Mouse (Mus musculus): ENCODE results near the gene Olfr850.

Gene Olfr850

DNA sequence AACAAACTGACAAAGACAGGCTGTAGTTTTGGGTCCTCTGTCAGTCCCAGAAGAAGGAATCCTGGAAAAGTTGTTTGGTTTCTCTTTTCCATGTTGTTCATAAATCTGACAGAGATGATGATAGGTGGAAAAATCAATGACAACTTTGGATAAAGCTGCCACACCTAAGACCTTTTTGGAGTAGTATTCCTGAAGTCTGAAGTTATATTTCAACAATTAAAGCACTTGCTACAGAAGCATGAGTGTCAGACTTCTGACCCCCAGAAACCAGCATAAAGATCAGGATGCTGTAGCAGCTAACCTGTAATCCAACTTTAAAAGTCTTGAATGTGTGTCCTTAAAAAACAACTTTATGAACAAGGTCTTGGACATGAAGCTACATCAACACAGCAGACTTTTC lies at the start of gene Olfr850:
Gene Olfr850 (minus strand): TSS at position 101 of the 400 bp plus-strand sequence.
- DNase-seq (ENCODE audit: inconsistent age in 2 of 2, low spot score in 1 of 2) = no peak

DNA sequence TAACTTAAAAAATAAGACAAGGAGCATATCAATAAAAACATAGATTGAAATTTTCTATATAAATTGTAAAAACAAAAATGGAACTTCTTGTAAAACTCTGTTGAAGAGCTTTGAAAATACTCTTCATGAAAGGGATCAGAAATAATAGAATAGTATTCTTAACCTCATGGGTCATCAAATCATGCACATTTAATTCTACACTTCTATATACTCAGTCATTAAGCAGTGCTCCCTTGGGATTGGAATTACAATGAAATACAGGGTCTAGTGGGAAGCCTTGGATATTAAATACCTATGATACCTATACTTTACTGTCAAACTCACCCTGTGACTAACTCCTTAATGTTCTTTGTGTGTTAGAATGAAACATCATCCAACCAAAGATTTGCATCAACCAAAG lies 14.9 kb upstream of the Olfr850 start, which contains the start of gene Olfr851:
Gene Olfr851 (plus strand): TSS at position 301 of the 400 bp plus-strand sequence.
- no peak for DNase-seq (ENCODE audit: inconsistent age in 2 of 2, low spot score in 1 of 2)

DNA sequence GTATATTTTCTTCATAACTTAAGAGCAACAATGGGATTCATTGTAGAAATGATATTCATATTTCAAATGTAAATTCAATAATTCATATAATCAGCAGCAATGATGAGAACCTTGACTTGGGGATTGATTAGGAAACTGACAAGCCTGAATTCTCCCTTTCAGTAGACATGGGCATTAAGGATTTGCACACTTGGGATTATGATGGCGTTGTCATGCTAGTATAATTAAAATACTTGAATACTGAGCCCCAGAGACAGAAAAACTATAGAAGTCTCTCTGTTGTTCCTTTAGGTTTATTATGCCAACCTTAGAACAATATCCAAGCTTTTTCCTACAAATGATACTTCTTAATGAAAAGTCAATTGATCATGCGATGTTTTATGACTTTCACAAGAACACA lies 38.1 kb downstream of the Olfr850 start, which contains the start of gene Olfr849:
Gene Olfr849 (plus strand): TSS at position 301 of the 400 bp plus-strand sequence.
- no peak for DNase-seq (ENCODE audit: inconsistent age in 2 of 2, low spot score in 1 of 2)
